Mouse (Mus musculus) bone marrow, adult 2 months (tissue): ENCODE measurements around the gene Cdkl1.

Experiments
- CTCF ChIP-seq: fragments of 200-500 bp; IDR thresholded peaks from 2 replicates; pipeline ENCODE4 v1.5.1; 2011; ENCODE audit warnings: low read length, control low read depth; ENCODE audit not compliant: control insufficient read depth, insufficient read depth
- POLR2A ChIP-seq: fragments of 200-500 bp; IDR thresholded peaks from 2 replicates; pipeline ENCODE4 v1.6.1; 2011; ENCODE audit warnings: low read depth, mild to moderate bottlenecking, control low read depth, low read length, borderline replicate concordance; ENCODE audit not compliant: control insufficient read depth

DNA sequence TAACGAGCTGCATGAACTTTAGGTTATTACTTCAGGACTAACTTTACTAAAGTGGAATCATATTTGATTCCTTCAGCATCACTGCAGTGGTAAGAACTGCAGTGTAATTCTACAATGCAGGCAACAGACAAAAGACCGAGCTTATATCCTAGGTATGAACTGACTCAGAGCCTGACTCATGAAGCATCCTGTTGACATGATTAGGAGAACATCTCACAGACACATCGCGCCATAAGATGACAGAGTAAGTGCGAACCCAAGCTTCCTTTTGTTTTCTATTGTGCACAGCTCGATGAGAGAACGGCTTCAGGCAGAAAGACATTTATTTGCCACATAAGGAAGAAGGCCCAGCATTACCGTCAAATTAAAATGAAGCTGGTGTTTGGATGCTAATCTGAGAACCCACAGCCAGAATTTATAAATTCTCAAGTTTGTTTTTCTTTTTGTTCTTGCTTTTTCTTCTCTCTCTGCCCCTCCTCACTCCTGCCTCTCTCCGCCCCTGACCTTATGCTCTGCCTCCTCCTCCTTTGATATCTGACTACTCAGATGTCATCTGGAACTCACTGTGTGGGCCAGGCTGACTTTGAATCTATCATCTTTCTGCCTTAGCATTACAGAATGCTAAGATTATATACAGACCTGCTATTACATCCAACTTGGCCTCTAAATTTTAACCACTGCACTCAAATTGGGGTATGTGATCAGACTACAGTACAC lies 34.0 kb upstream of the Cdkl1 start:
- TF ChIP-seq CTCF (no peak), POLR2A (no peak)
